Mouse (Mus musculus) heart, postnatal 10 days (tissue): ENCODE measurements around the gene Tmsb15b1. TPM values are rescaled to one million over a fixed set of nuclear protein-coding genes. Genes with fewer than 3 reads are reported as not detected.

Experiments used
- total RNA-seq, 2 experiments: library from RNA; stranded (reverse); gene quantifications; 2 replicates each; pipeline ENCODE4 v1.2.3; 2021

Gene Tmsb15b1
- total RNA-seq, 2 experiments from 2014 or later, result 0.91 to 1.2 TPM

Other genes starting within 250 kb of the Tmsb15b1 start
- gene Morf4l2, start 233.2 kb downstream of the Tmsb15b1 start, total RNA-seq, result 100 to 1,000 TPM; 167 to 171 TPM
- not detected for gene Glra4, start 196.7 kb downstream of the Tmsb15b1 start, total RNA-seq
- 1 to 10 TPM; 4.0 to 4.8 TPM for gene Plp1, start 154.2 kb downstream of the Tmsb15b1 start, total RNA-seq
- gene Rab9b, start 108.1 kb downstream of the Tmsb15b1 start, total RNA-seq, result under 1 TPM; 0.17 to 0.22 TPM
- gene H2bfm, start 49.5 kb downstream of the Tmsb15b1 start, total RNA-seq, result not detected
- 1 to 10 TPM; 1.9 to 5.9 TPM for gene Tmsb15b2, start 1.4 kb downstream of the Tmsb15b1 start, total RNA-seq
- 1 to 10 TPM in 1 of 2 experiments, under 1 TPM in 1; 0.67 to 1.0 TPM for gene Tmsb15l, start within 50 bp of the Tmsb15b1 start, total RNA-seq
- not detected for gene Zcchc18, start 16.3 kb upstream of the Tmsb15b1 start, total RNA-seq
- gene Slc25a53, start 61.4 kb upstream of the Tmsb15b1 start, total RNA-seq, result 1 to 10 TPM; 4.7 to 6.2 TPM
- 1 to 10 TPM; 5.3 to 5.7 TPM for gene Fam199x, start 72.7 kb upstream of the Tmsb15b1 start, total RNA-seq
- gene Esx1, start 145.2 kb upstream of the Tmsb15b1 start, total RNA-seq, result not detected